Mouse (Mus musculus): ENCODE results near the gene Abhd14b. TPM values are rescaled to one million over a fixed set of nuclear protein-coding genes. Genes with fewer than 3 reads are reported as not detected.

Abhd14b gene
- polyA plus RNA-seq (2014; fragmentation: Nextera tagmentation; extraction: Ambion mirVana): 18.7 and 25.6 TPM in 2 replicates

- under 1% methylated on average over 24 of the region's 24 CpGs for WGBS
- H3K27ac ChIP-seq (ENCODE audit: low read depth, low read length): peak within 1 kb of the TSS; percentile 78; the same call in 1 of the 2 replicates
- no peaks in the 10 kb centered on the region for H3K27me3 ChIP-seq (ENCODE audit: control insufficient read depth, insufficient read depth, low read length)
- peak within 1 kb of the TSS; percentile 71 for H3K4me2 ChIP-seq (replicated peaks; ENCODE audit: low read depth, low read length)
- peak within 1 kb of the TSS; percentile 47 for H3K4me3 ChIP-seq (ENCODE audit: low read length)
- H3K9me3 ChIP-seq (ENCODE audit: control insufficient read depth, low read length): no peaks in the 10 kb centered on the region
- peaks cover 57% of the 10 kb centered on the region for H3K4me1 ChIP-seq (ENCODE audit: control insufficient read depth, insufficient read depth, low read length)
- no peaks in the 10 kb centered on the region for H3K36me3 ChIP-seq (ENCODE audit: control insufficient read depth, insufficient read depth, low read length)
- peak; percentile 86 for ATAC-seq (ENCODE audit: low FRiP score, low TSS enrichment)
- H3K9ac ChIP-seq (ENCODE audit: low read depth, low read length): peak within 1 kb of the TSS; percentile 71
Measured at GRCm38 (mm10) chr9:106447348-106447747, at the start of gene Abhd14b, which contains the start of gene Abhd14a. Gene Abhd14b (plus strand): TSS chr9:106447459. Gene Abhd14a (minus strand): TSS chr9:106447678.

- no peak overlapping the region for H3K9ac ChIP-seq (ENCODE audit: low read depth, low read length)
- no peak overlapping the region for H3K4me3 ChIP-seq (ENCODE audit: low read length)
- 64% methylated on average over 4 of the region's 4 CpGs for WGBS
- H3K4me1 ChIP-seq (ENCODE audit: control insufficient read depth, insufficient read depth, low read length): 0 out of 2 replicates have a peak, but pooled peaks cover 7% of the 10 kb centered on the region
- H3K27ac ChIP-seq (ENCODE audit: low read depth, low read length): no peak overlapping the region
- H3K4me2 ChIP-seq (replicated peaks; ENCODE audit: low read depth, low read length): no peak overlapping the region
- H3K27me3 ChIP-seq (ENCODE audit: control insufficient read depth, insufficient read depth, low read length): no peaks in the 10 kb centered on the region
- ATAC-seq (ENCODE audit: low FRiP score, low TSS enrichment): no peak
- H3K36me3 ChIP-seq (ENCODE audit: control insufficient read depth, insufficient read depth, low read length): no peaks in the 10 kb centered on the region
- H3K9me3 ChIP-seq (ENCODE audit: control insufficient read depth, low read length): no peaks in the 10 kb centered on the region
Measured at GRCm38 (mm10) chr9:106397733-106398132, 49.5 kb upstream of the Abhd14b start.

- no peak overlapping the region for H3K27ac ChIP-seq (ENCODE audit: low read depth, low read length)
- WGBS: 74% methylated on average over 9 of the region's 9 CpGs
- H3K27me3 ChIP-seq (ENCODE audit: control insufficient read depth, insufficient read depth, low read length): no peaks in the 10 kb centered on the region
- H3K4me3 ChIP-seq (ENCODE audit: low read length): no peak overlapping the region
- no peaks in the 10 kb centered on the region for H3K36me3 ChIP-seq (ENCODE audit: control insufficient read depth, insufficient read depth, low read length)
- H3K4me1 ChIP-seq (ENCODE audit: control insufficient read depth, insufficient read depth, low read length): 0 out of 2 replicates have a peak, but pooled peaks cover 7% of the 10 kb centered on the region
- no peaks in the 10 kb centered on the region for H3K9me3 ChIP-seq (ENCODE audit: control insufficient read depth, low read length)
- ATAC-seq (ENCODE audit: low FRiP score, low TSS enrichment): no peak
- no peak overlapping the region for H3K9ac ChIP-seq (ENCODE audit: low read depth, low read length)
- no peak overlapping the region for H3K4me2 ChIP-seq (replicated peaks; ENCODE audit: low read depth, low read length)
Measured at GRCm38 (mm10) chr9:106398667-106399311, 48.5 kb upstream of the Abhd14b start.

GRCm38 (mm10) chr9:106399808-106400207 is 47.5 kb upstream of the Abhd14b start:
- Histone ChIP-seq H3K4me3 (ENCODE audit: low read length) (no peak overlapping the region), H3K27me3 (ENCODE audit: control insufficient read depth, insufficient read depth, low read length) (no peaks in the 10 kb centered on the region), H3K9me3 (ENCODE audit: control insufficient read depth, low read length) (no peaks in the 10 kb centered on the region), H3K4me2 (replicated peaks; ENCODE audit: low read depth, low read length) (no peak overlapping the region), H3K36me3 (ENCODE audit: control insufficient read depth, insufficient read depth, low read length) (no peaks in the 10 kb centered on the region), H3K9ac (ENCODE audit: low read depth, low read length) (no peak overlapping the region), H3K27ac (ENCODE audit: low read depth, low read length) (no peak overlapping the region), H3K4me1 (ENCODE audit: control insufficient read depth, insufficient read depth, low read length) (0 out of 2 replicates have a peak, but pooled peaks cover 5% of the 10 kb centered on the region)
- whole genome bisulfite sequencing: 82% methylated on average over 3 of the region's 3 CpGs
- ATAC-seq (ENCODE audit: low FRiP score, low TSS enrichment): no peak

GRCm38 (mm10) chr9:106402149-106402548 is 45.1 kb upstream of the Abhd14b start:
- peaks cover 19% of the 10 kb centered on the region; the same call in 1 of the 2 replicates for H3K4me1 ChIP-seq (ENCODE audit: control insufficient read depth, insufficient read depth, low read length)
- WGBS: 73% methylated on average over 5 of the region's 5 CpGs
- H3K27me3 ChIP-seq (ENCODE audit: control insufficient read depth, insufficient read depth, low read length): no peaks in the 10 kb centered on the region
- no peak overlapping the region for H3K9ac ChIP-seq (ENCODE audit: low read depth, low read length)
- ATAC-seq (ENCODE audit: low FRiP score, low TSS enrichment): no peak
- H3K27ac ChIP-seq (ENCODE audit: low read depth, low read length): no peak overlapping the region
- no peaks in the 10 kb centered on the region for H3K36me3 ChIP-seq (ENCODE audit: control insufficient read depth, insufficient read depth, low read length)
- H3K4me2 ChIP-seq (replicated peaks; ENCODE audit: low read depth, low read length): no peak overlapping the region
- H3K9me3 ChIP-seq (ENCODE audit: control insufficient read depth, low read length): no peaks in the 10 kb centered on the region
- H3K4me3 ChIP-seq (ENCODE audit: low read length): no peak overlapping the region

GRCm38 (mm10) chr9:106402607-106403375 is 44.5 kb upstream of the Abhd14b start:
- H3K9ac ChIP-seq (ENCODE audit: low read depth, low read length): no peak overlapping the region
- H3K4me1 ChIP-seq (ENCODE audit: control insufficient read depth, insufficient read depth, low read length): peaks cover 19% of the 10 kb centered on the region; the same call in 1 of the 2 replicates
- ATAC-seq (ENCODE audit: low FRiP score, low TSS enrichment): no peak
- no peaks in the 10 kb centered on the region for H3K9me3 ChIP-seq (ENCODE audit: control insufficient read depth, low read length)
- no peak overlapping the region for H3K4me3 ChIP-seq (ENCODE audit: low read length)
- H3K27me3 ChIP-seq (ENCODE audit: control insufficient read depth, insufficient read depth, low read length): no peaks in the 10 kb centered on the region
- no peak overlapping the region for H3K4me2 ChIP-seq (replicated peaks; ENCODE audit: low read depth, low read length)
- H3K27ac ChIP-seq (ENCODE audit: low read depth, low read length): no peak overlapping the region
- WGBS: 65% methylated on average over 16 of the region's 16 CpGs
- H3K36me3 ChIP-seq (ENCODE audit: control insufficient read depth, insufficient read depth, low read length): no peaks in the 10 kb centered on the region

- Histone ChIP-seq H3K27ac (ENCODE audit: low read depth, low read length) (no peak overlapping the region), H3K4me3 (ENCODE audit: low read length) (no peak overlapping the region), H3K4me2 (replicated peaks; ENCODE audit: low read depth, low read length) (no peak overlapping the region), H3K9ac (ENCODE audit: low read depth, low read length) (no peak overlapping the region), H3K9me3 (ENCODE audit: control insufficient read depth, low read length) (no peaks in the 10 kb centered on the region), H3K4me1 (ENCODE audit: control insufficient read depth, insufficient read depth, low read length) (peaks cover 19% of the 10 kb centered on the region; the same call in 1 of the 2 replicates), H3K27me3 (ENCODE audit: control insufficient read depth, insufficient read depth, low read length) (no peaks in the 10 kb centered on the region), H3K36me3 (ENCODE audit: control insufficient read depth, insufficient read depth, low read length) (no peaks in the 10 kb centered on the region)
- 14% methylated on average over 6 of the region's 6 CpGs for WGBS
- ATAC-seq (ENCODE audit: low FRiP score, low TSS enrichment): peak; percentile 47; the same call in 1 of the 2 replicates
Measured at GRCm38 (mm10) chr9:106405275-106405674, 42.0 kb upstream of the Abhd14b start.

- 32% methylated on average over 8 of the region's 8 CpGs for WGBS
- Histone ChIP-seq H3K4me3 (ENCODE audit: low read length) (no peak overlapping the region), H3K27ac (ENCODE audit: low read depth, low read length) (no peak overlapping the region; the same call in 1 of the 2 replicates), H3K4me1 (ENCODE audit: control insufficient read depth, insufficient read depth, low read length) (peaks cover 19% of the 10 kb centered on the region; the same call in 1 of the 2 replicates), H3K4me2 (replicated peaks; ENCODE audit: low read depth, low read length) (no peak overlapping the region), H3K9ac (ENCODE audit: low read depth, low read length) (no peak overlapping the region), H3K9me3 (ENCODE audit: control insufficient read depth, low read length) (no peaks in the 10 kb centered on the region), H3K36me3 (ENCODE audit: control insufficient read depth, insufficient read depth, low read length) (no peaks in the 10 kb centered on the region), H3K27me3 (ENCODE audit: control insufficient read depth, insufficient read depth, low read length) (no peaks in the 10 kb centered on the region)
- ATAC-seq (ENCODE audit: low FRiP score, low TSS enrichment): peak; percentile 7; the same call in 1 of the 2 replicates
Measured at GRCm38 (mm10) chr9:106406443-106407078, 40.7 kb upstream of the Abhd14b start.
